Mouse (Mus musculus): Measurements from ENCODE around the gene Bglap2. TPM values are rescaled to one million over a fixed set of nuclear protein-coding genes. Genes with fewer than 3 reads are reported as not detected.

Gene Bglap2
- polyA plus RNA-seq (2014; fragmentation: Illumina TruSeq; extraction: RNeasy Lipid Tissue Mini Kit (QIAGEN cat#74804); ENCODE audit: low replicate concordance) = not detected

DNA sequence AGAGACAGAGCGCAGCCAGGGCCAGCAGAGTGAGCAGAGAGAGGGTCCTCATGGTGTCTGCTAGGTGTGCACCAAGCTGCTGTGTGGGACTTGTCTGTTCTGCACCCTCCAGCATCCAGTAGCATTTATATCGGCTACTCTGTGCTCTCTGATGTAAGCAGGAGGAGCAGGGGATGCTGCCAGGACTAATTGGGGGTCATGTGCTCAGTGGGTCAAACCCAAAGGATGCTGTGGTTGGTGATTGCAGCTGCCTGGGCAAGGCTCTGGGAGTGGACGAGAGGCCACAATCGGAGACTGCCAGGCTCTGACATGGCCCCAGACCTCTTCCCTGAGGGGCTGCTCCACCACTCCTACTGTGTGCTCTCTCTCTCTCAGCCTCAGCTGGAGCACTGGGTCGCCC lies at the start of gene Bglap2:
Gene Bglap2 (minus strand): TSS at position 101 of the 400 bp plus-strand sequence.

DNA sequence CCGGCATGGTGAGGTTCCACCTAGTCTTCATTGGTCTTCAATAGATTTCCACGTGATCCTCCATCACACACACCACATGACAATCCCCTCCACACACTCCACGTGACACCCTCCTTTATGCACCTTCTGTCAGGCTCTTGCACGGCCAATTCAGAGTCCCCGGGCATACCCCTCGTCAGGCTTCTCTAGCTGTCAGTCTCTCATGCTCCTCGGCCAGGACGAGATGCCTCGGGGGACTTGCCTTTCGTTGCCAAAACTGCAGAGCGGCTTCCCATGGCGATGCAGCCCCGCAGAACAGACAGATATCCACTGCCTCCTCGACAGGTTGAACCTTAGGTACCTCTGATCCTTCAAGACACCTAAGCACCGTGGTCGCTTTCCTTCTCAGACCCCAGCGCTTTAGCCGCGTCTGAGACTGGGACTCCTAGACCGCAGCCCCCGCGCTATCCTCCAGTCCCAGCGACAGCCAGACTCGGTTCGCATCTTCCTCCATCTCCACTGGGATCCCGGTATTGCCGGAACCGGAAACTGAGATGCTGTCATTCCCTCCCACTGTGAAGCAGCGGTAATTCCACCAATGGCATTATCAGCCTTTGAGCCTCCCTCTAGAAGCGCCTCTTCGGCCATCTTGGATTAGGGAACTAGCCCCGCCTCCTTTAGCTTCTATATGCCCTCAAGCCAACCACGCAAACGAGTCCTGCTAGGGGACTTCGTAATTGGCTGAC lies 46.3 kb upstream of the Bglap2 start, which contains the start of gene Slc25a44:
Gene Slc25a44 (minus strand): TSS at position 535 of the 725 bp plus-strand sequence.

DNA sequence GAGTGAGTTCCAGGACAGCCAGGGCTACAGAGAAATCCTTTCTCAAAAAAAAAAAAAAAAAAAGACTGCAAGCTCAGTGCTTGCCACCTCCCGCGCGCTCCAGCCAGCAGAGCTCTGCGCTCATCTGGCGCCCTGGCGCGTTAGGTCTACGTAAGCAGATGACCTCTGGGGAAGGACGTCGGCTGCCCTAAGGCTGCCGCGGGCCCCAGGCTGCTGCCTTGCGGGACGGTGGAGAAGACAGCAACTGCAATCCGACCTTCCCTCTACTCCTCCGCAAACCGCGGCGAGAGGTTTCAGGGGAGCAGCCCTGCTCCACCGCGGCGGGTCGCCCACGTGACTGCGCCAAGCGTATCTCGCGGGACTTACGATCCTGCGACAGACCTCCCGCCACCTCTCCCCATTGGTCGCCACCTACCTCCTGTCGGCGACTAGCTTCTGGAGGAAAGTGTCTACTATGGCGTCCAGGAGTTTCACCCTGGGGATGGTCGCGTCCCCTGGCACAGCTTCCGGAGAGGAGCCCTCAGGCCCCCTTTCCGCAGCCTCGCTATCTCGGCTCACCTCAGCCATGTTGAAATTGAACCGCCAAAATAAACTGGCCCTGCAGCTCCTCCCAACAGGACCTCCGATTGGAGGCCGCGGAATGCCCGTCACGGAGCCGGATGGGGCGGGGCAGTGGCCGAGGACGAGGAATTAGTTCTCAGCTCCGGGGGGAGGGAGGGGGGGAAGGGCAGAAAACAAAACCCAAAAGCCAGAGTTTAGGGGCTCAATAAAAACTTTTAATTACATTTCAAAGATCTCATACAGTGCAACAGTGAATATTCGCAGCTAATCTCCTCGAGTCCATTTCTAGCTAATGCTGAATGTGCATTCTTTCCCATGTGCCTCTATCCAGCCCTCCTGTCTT lies 31.5 kb upstream of the Bglap2 start, which contains the start of gene Pmf1:
Gene Pmf1 (minus strand): TSS at position 591 of the 904 bp plus-strand sequence.

DNA sequence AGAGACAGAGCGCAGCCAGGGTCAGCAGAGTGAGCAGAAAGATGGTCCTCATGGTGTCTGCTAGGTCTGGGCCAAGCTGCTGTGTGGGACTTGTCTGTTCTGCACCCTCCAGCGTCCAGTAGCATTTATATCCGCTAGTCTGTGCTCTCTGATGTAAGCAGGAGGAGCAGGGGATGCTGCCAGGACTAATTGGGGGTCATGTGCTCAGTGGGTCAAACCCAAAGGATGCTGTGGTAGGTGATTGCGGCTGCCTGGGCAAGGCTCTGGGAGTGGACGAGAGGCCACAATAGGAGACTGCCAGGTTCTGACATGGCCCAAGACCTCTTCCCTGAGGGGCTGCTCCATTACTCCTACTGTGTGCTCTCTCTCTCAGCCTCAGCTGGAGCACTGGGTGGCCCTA lies 5.9 kb upstream of the Bglap2 start, which contains the start of gene Bglap:
Gene Bglap (minus strand): TSS at position 101 of the 400 bp plus-strand sequence.

DNA sequence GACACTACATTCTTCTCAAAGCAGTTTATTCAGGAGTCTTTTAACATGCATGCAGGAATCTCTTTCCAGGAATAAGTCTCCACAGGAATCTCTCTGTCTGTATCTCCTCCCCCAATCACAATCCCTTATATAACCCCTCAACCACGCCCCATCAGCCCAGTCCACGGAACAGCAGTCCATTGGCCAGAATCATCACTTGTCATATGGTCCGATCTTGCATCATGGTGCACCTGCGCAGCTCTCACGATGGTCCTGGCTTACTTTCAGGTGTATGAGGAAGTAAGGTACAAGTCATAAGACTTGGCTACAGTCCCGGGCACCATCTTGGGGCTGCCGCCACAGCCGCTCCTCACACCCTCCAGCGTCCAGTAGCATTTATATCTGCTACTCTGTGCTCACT lies 5.9 kb downstream of the Bglap2 start, which contains the start of gene Bglap3:
Gene Bglap3 (minus strand): TSS at position 101 of the 400 bp plus-strand sequence.

DNA sequence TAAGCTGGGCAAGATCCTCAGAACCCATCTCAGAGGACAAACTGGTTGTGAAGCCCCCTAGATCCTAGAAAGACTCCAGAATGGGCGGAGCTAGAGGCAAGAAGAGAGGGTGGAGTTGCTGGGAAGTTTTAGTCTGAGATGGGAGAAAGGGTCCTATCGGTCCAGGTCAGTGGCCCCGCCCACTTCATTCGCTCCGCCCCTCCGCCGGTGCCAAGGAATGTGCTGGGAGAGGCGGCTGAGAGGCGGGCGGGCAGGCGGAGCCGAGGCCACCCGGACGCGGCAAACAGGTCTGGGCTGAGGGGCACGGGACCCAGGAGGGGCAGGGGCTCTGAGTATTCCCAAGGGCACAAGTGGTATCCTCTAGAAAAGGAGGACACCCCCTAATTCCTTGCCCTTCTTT lies 14.2 kb downstream of the Bglap2 start, which contains the start of gene Paqr6:
Gene Paqr6 (plus strand): TSS at position 248 of the 400 bp plus-strand sequence.

DNA sequence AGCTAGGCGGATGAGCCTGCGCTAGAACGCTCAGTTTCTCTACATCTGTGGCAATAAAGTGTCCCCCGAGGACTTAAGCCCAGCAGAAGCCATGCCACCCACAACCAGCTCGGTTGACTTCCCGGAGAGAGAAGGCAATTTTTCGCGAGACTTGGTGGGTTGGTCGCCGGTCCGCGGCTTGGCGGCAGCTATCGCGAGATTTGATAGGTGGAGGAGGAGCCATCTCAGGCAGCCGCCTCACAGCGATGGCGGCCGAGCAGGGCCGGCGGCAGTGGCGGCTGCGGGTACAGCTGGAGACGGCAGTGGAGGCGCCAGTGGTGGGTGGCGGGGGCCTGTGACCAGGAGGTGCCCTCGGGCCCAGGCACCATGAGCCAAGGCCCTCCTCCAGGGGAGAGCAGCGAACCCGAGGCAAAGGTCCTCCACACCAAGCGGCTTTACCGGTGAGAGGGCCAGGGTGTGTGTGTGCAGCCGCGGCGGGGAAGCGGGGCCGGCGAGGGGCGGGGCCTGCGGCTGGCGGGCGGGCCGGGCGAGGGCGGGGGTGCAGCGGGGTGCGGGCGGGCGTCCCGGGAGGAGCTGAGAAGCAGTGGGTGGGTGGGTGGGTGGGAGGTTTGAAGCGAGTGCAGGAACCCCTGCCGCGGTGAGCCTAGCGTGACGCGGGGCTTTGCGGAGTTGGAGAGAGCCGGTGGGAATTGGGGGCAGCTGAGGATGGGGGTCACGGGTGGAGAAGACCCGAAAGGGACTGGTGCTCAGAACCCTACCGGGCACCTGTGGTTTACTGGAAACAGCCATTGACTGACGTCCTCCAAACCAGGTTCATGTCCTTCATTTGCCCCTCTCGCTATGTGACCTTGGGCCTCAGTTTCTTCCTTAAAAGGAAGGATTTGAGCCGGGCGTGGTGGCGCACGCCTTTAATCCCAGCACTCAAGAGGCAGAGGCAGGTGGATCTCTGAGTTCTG lies 42.2 kb downstream of the Bglap2 start, which contains the start of the genes Tmem79 and Smg5:
Gene Tmem79 (minus strand): TSS at position 91 of the 956 bp plus-strand sequence.
Gene Smg5 (plus strand): TSS at position 203 of the 956 bp plus-strand sequence.

Other genes with a start within 250 kb of the Bglap2 start
- gene Mef2d, start 236.3 kb downstream of the Bglap2 start, polyA plus RNA-seq (2014; fragmentation: Illumina TruSeq; extraction: RNeasy Lipid Tissue Mini Kit (QIAGEN cat#74804); ENCODE audit: low replicate concordance) = 7.2 TPM
- gene Rhbg, start 124.0 kb downstream of the Bglap2 start, polyA plus RNA-seq (2014; fragmentation: Illumina TruSeq; extraction: RNeasy Lipid Tissue Mini Kit (QIAGEN cat#74804); ENCODE audit: low replicate concordance) = not detected
- gene Gm38392, start 91.5 kb downstream of the Bglap2 start, polyA plus RNA-seq (2014; fragmentation: Illumina TruSeq; extraction: RNeasy Lipid Tissue Mini Kit (QIAGEN cat#74804); ENCODE audit: low replicate concordance) = not detected
- gene Tsacc, start 81.7 kb downstream of the Bglap2 start, polyA plus RNA-seq (2014; fragmentation: Illumina TruSeq; extraction: RNeasy Lipid Tissue Mini Kit (QIAGEN cat#74804); ENCODE audit: low replicate concordance) = 2.2 TPM
- gene Cct3, start 81.6 kb downstream of the Bglap2 start, polyA plus RNA-seq (2014; fragmentation: Illumina TruSeq; extraction: RNeasy Lipid Tissue Mini Kit (QIAGEN cat#74804); ENCODE audit: low replicate concordance) = 58.0 TPM
- 1.4 TPM for gene Glmp, start 53.7 kb downstream of the Bglap2 start, polyA plus RNA-seq (2014; fragmentation: Illumina TruSeq; extraction: RNeasy Lipid Tissue Mini Kit (QIAGEN cat#74804); ENCODE audit: low replicate concordance)
- 1.3 TPM for gene Tmem79, start 42.6 kb downstream of the Bglap2 start, polyA plus RNA-seq (2014; fragmentation: Illumina TruSeq; extraction: RNeasy Lipid Tissue Mini Kit (QIAGEN cat#74804); ENCODE audit: low replicate concordance)
- gene Smg5, start 42.4 kb downstream of the Bglap2 start, polyA plus RNA-seq (2014; fragmentation: Illumina TruSeq; extraction: RNeasy Lipid Tissue Mini Kit (QIAGEN cat#74804); ENCODE audit: low replicate concordance) = 16.8 TPM
- not detected for gene Paqr6, start 14.1 kb downstream of the Bglap2 start, polyA plus RNA-seq (2014; fragmentation: Illumina TruSeq; extraction: RNeasy Lipid Tissue Mini Kit (QIAGEN cat#74804); ENCODE audit: low replicate concordance)
- not detected for gene Bglap3, start 6.0 kb downstream of the Bglap2 start, polyA plus RNA-seq (2014; fragmentation: Illumina TruSeq; extraction: RNeasy Lipid Tissue Mini Kit (QIAGEN cat#74804); ENCODE audit: low replicate concordance)
- not detected for gene Bglap, start 5.8 kb upstream of the Bglap2 start, polyA plus RNA-seq (2014; fragmentation: Illumina TruSeq; extraction: RNeasy Lipid Tissue Mini Kit (QIAGEN cat#74804); ENCODE audit: low replicate concordance)
- 3.2 TPM for gene Pmf1, start 31.6 kb upstream of the Bglap2 start, polyA plus RNA-seq (2014; fragmentation: Illumina TruSeq; extraction: RNeasy Lipid Tissue Mini Kit (QIAGEN cat#74804); ENCODE audit: low replicate concordance)
- 17.2 TPM for gene Slc25a44, start 46.4 kb upstream of the Bglap2 start, polyA plus RNA-seq (2014; fragmentation: Illumina TruSeq; extraction: RNeasy Lipid Tissue Mini Kit (QIAGEN cat#74804); ENCODE audit: low replicate concordance)
- 95.3 TPM for gene Sema4a, start 82.5 kb upstream of the Bglap2 start, polyA plus RNA-seq (2014; fragmentation: Illumina TruSeq; extraction: RNeasy Lipid Tissue Mini Kit (QIAGEN cat#74804); ENCODE audit: low replicate concordance)
- gene Lmna, start 131.3 kb upstream of the Bglap2 start, polyA plus RNA-seq (2014; fragmentation: Illumina TruSeq; extraction: RNeasy Lipid Tissue Mini Kit (QIAGEN cat#74804); ENCODE audit: low replicate concordance) = 3.3 TPM
- 0.37 TPM for gene Mex3a, start 153.7 kb upstream of the Bglap2 start, polyA plus RNA-seq (2014; fragmentation: Illumina TruSeq; extraction: RNeasy Lipid Tissue Mini Kit (QIAGEN cat#74804); ENCODE audit: low replicate concordance)
- 4.3 TPM for gene Rab25, start 169.6 kb upstream of the Bglap2 start, polyA plus RNA-seq (2014; fragmentation: Illumina TruSeq; extraction: RNeasy Lipid Tissue Mini Kit (QIAGEN cat#74804); ENCODE audit: low replicate concordance)
- 2.2 TPM for gene Lamtor2, start 174.4 kb upstream of the Bglap2 start, polyA plus RNA-seq (2014; fragmentation: Illumina TruSeq; extraction: RNeasy Lipid Tissue Mini Kit (QIAGEN cat#74804); ENCODE audit: low replicate concordance)
- 12.7 TPM for gene Ubqln4, start 175.1 kb upstream of the Bglap2 start, polyA plus RNA-seq (2014; fragmentation: Illumina TruSeq; extraction: RNeasy Lipid Tissue Mini Kit (QIAGEN cat#74804); ENCODE audit: low replicate concordance)
- gene Ssr2, start 197.2 kb upstream of the Bglap2 start, polyA plus RNA-seq (2014; fragmentation: Illumina TruSeq; extraction: RNeasy Lipid Tissue Mini Kit (QIAGEN cat#74804); ENCODE audit: low replicate concordance) = 19.5 TPM
- gene Arhgef2, start 227.3 kb upstream of the Bglap2 start, polyA plus RNA-seq (2014; fragmentation: Illumina TruSeq; extraction: RNeasy Lipid Tissue Mini Kit (QIAGEN cat#74804); ENCODE audit: low replicate concordance) = 17.8 TPM

All from small intestine, adult 10 weeks (tissue).